Mouse (Mus musculus): ENCODE results near the gene Olfml2b. TPM values are rescaled to one million over a fixed set of nuclear protein-coding genes. Genes with fewer than 3 reads are reported as not detected.

The Olfml2b gene
- polyA plus RNA-seq, 1 experiment = 1.3 TPM

- no peaks in the 10 kb centered on the region for H3K36me3 ChIP-seq (ENCODE audit: control insufficient read depth, insufficient read depth, low read length, poor library complexity, severe bottlenecking)
- no peaks in the 10 kb centered on the region for H3K4me1 ChIP-seq (ENCODE audit: control insufficient read depth, insufficient read depth, low read length)
- H3K4me3 ChIP-seq (ENCODE audit: low read depth, low read length) = no peak overlapping the region
- no peaks in the 10 kb centered on the region for H3K27me3 ChIP-seq (ENCODE audit: control insufficient read depth, insufficient read depth, low read length, poor library complexity, severe bottlenecking)
- TF ChIP-seq CTCF (IDR thresholded peaks at IDR 0.05; ENCODE audit: low read depth, low read length) (no peak), EP300 (IDR thresholded peaks at IDR 0.05; ENCODE audit: insufficient read depth, low read depth, low read length) (no peak), POLR2A (IDR thresholded peaks at IDR 0.05; ENCODE audit: insufficient read depth, low read length) (no peak)
- no peak overlapping the region for H3K9ac ChIP-seq (ENCODE audit: low read depth, poor library complexity, severe bottlenecking)
- no peak overlapping the region for H3K27ac ChIP-seq (ENCODE audit: insufficient read depth, low read length)
- H3K9me3 ChIP-seq (replicated peaks; ENCODE audit: control insufficient read depth, insufficient read depth, low read length, poor library complexity, severe bottlenecking) = no peaks in the 10 kb centered on the region
Measured at GRCm38 (mm10) chr1:170718133-170718810, 73.9 kb downstream of the Olfml2b start.

- no peak for TF ChIP-seq POLR2A (IDR thresholded peaks at IDR 0.05; ENCODE audit: insufficient read depth, low read length)
- TF ChIP-seq EP300 (IDR thresholded peaks at IDR 0.05; ENCODE audit: insufficient read depth, low read depth, low read length) = no peak
- no peak for TF ChIP-seq CTCF (IDR thresholded peaks at IDR 0.05; ENCODE audit: low read depth, low read length)
Measured at GRCm38 (mm10) chr1:170721560-170721959, 77.2 kb downstream of the Olfml2b start.

GRCm38 (mm10) chr1:170728524-170728923 lies 84.2 kb downstream of the Olfml2b start:
- Histone ChIP-seq H3K27me3 (ENCODE audit: control insufficient read depth, insufficient read depth, low read length, poor library complexity, severe bottlenecking) (no peaks in the 10 kb centered on the region), H3K4me1 (ENCODE audit: control insufficient read depth, insufficient read depth, low read length) (no peaks in the 10 kb centered on the region), H3K36me3 (ENCODE audit: control insufficient read depth, insufficient read depth, low read length, poor library complexity, severe bottlenecking) (0 out of 2 replicates have a peak, but pooled peaks cover under 1% of the 10 kb centered on the region), H3K27ac (ENCODE audit: insufficient read depth, low read length) (no peak overlapping the region), H3K4me3 (ENCODE audit: low read depth, low read length) (no peak overlapping the region), H3K9me3 (replicated peaks; ENCODE audit: control insufficient read depth, insufficient read depth, low read length, poor library complexity, severe bottlenecking) (no peaks in the 10 kb centered on the region), H3K9ac (ENCODE audit: low read depth, poor library complexity, severe bottlenecking) (no peak overlapping the region)
- TF ChIP-seq CTCF (IDR thresholded peaks at IDR 0.05; ENCODE audit: low read depth, low read length) = no peak
- no peak for TF ChIP-seq POLR2A (IDR thresholded peaks at IDR 0.05; ENCODE audit: insufficient read depth, low read length)
- no peak for TF ChIP-seq EP300 (IDR thresholded peaks at IDR 0.05; ENCODE audit: insufficient read depth, low read depth, low read length)

More at GRCm38 (mm10) chr1:170721560-170721959, 77.2 kb downstream of the Olfml2b start:
- H3K36me3 ChIP-seq (ENCODE audit: control insufficient read depth, insufficient read depth, low read length, poor library complexity, severe bottlenecking) = no peaks in the 10 kb centered on the region
- H3K4me3 ChIP-seq (ENCODE audit: low read depth, low read length) = no peak overlapping the region
- no peaks in the 10 kb centered on the region for H3K4me1 ChIP-seq (ENCODE audit: control insufficient read depth, insufficient read depth, low read length)
- no peak overlapping the region for H3K27ac ChIP-seq (ENCODE audit: insufficient read depth, low read length)
- no peaks in the 10 kb centered on the region for H3K27me3 ChIP-seq (ENCODE audit: control insufficient read depth, insufficient read depth, low read length, poor library complexity, severe bottlenecking)
- no peak overlapping the region for H3K9ac ChIP-seq (ENCODE audit: low read depth, poor library complexity, severe bottlenecking)
- H3K9me3 ChIP-seq (replicated peaks; ENCODE audit: control insufficient read depth, insufficient read depth, low read length, poor library complexity, severe bottlenecking) = no peaks in the 10 kb centered on the region

GRCm38 (mm10) chr1:170729267-170729962 lies 85.1 kb downstream of the Olfml2b start:
- Histone ChIP-seq H3K4me3 (ENCODE audit: low read depth, low read length) (no peak overlapping the region), H3K9me3 (replicated peaks; ENCODE audit: control insufficient read depth, insufficient read depth, low read length, poor library complexity, severe bottlenecking) (no peaks in the 10 kb centered on the region), H3K4me1 (ENCODE audit: control insufficient read depth, insufficient read depth, low read length) (no peaks in the 10 kb centered on the region), H3K9ac (ENCODE audit: low read depth, poor library complexity, severe bottlenecking) (no peak overlapping the region), H3K36me3 (ENCODE audit: control insufficient read depth, insufficient read depth, low read length, poor library complexity, severe bottlenecking) (peaks cover 3% of the 10 kb centered on the region; the same call in 1 of the 2 replicates), H3K27me3 (ENCODE audit: control insufficient read depth, insufficient read depth, low read length, poor library complexity, severe bottlenecking) (no peaks in the 10 kb centered on the region), H3K27ac (ENCODE audit: insufficient read depth, low read length) (no peak overlapping the region)
- TF ChIP-seq EP300 (IDR thresholded peaks at IDR 0.05; ENCODE audit: insufficient read depth, low read depth, low read length) (no peak), CTCF (IDR thresholded peaks at IDR 0.05; ENCODE audit: low read depth, low read length) (no peak), POLR2A (IDR thresholded peaks at IDR 0.05; ENCODE audit: insufficient read depth, low read length) (no peak)

GRCm38 (mm10) chr1:170731865-170732595 lies 87.7 kb downstream of the Olfml2b start:
- Histone ChIP-seq H3K9ac (ENCODE audit: low read depth, poor library complexity, severe bottlenecking) (no peak overlapping the region), H3K27ac (ENCODE audit: insufficient read depth, low read length) (no peak overlapping the region)

More at GRCm38 (mm10) chr1:170731865-170732595, 87.7 kb downstream of the Olfml2b start:
- TF ChIP-seq CTCF (IDR thresholded peaks at IDR 0.05; ENCODE audit: low read depth, low read length) = no peak
- TF ChIP-seq POLR2A (IDR thresholded peaks at IDR 0.05; ENCODE audit: insufficient read depth, low read length) = no peak
- TF ChIP-seq EP300 (IDR thresholded peaks at IDR 0.05; ENCODE audit: insufficient read depth, low read depth, low read length) = no peak
- H3K36me3 ChIP-seq (ENCODE audit: control insufficient read depth, insufficient read depth, low read length, poor library complexity, severe bottlenecking) = peaks cover 3% of the 10 kb centered on the region; the same call in 1 of the 2 replicates
- no peaks in the 10 kb centered on the region for H3K9me3 ChIP-seq (replicated peaks; ENCODE audit: control insufficient read depth, insufficient read depth, low read length, poor library complexity, severe bottlenecking)
- H3K27me3 ChIP-seq (ENCODE audit: control insufficient read depth, insufficient read depth, low read length, poor library complexity, severe bottlenecking) = no peaks in the 10 kb centered on the region
- no peaks in the 10 kb centered on the region for H3K4me1 ChIP-seq (ENCODE audit: control insufficient read depth, insufficient read depth, low read length)
- no peak overlapping the region for H3K4me3 ChIP-seq (ENCODE audit: low read depth, low read length)

Other genes starting within 250 kb of the Olfml2b start
- 4.6 and 5.8 TPM in 2 replicates for gene Nos1ap, start 54.7 kb upstream of the Olfml2b start, polyA plus RNA-seq (2011; ENCODE audit: insufficient read depth, insufficient read length, low read depth, missing spikeins)
- gene Atf6, start 223.2 kb downstream of the Olfml2b start, polyA plus RNA-seq (2011; ENCODE audit: insufficient read depth, insufficient read length, low read depth, missing spikeins) = 23.7 and 24.1 TPM in 2 replicates
- not detected in 2 replicates for gene Gm26620, start 240.5 kb downstream of the Olfml2b start, polyA plus RNA-seq (2011; ENCODE audit: insufficient read depth, insufficient read length, low read depth, missing spikeins)
- 43.1 and 45.9 TPM in 2 replicates for gene Dusp12, start 241.0 kb downstream of the Olfml2b start, polyA plus RNA-seq (2011; ENCODE audit: insufficient read depth, insufficient read length, low read depth, missing spikeins)